Mouse (Mus musculus): ENCODE results near the gene Fgfr2.

Gene Fgfr2

GRCm38 (mm10) chr7:132208946-132209651 lies 914.1 kb downstream of the Fgfr2 start:
- in situ Hi-C loops (cut with MseI, MboI): loop anchor here in 1 of 2 experiments (25.0 kb wide), 1 partner anchor 672 kb away; the partner anchor contains the start of genes Hmx2 and Hmx3

GRCm38 (mm10) chr7:132204073-132204612 lies 919.0 kb downstream of the Fgfr2 start:
- in situ Hi-C loops (cut with MseI, MboI): loop anchor here in 1 of 2 experiments (25.0 kb wide), 1 partner anchor 667 kb away; the partner anchor contains the start of genes Hmx2 and Hmx3

GRCm38 (mm10) chr7:132199686-132200085 lies 923.5 kb downstream of the Fgfr2 start:
- in situ Hi-C loops (cut with MseI, MboI): loop anchor here in 1 of 2 experiments (25.0 kb wide), 1 partner anchor 662 kb away; the partner anchor contains the start of genes Hmx2 and Hmx3

- in situ Hi-C loops (cut with MseI, MboI): no loop called here
Measured at GRCm38 (mm10) chr7:132198806-132199205, 924.3 kb downstream of the Fgfr2 start.

GRCm38 (mm10) chr7:132197817-132198475 lies 925.2 kb downstream of the Fgfr2 start:
- in situ Hi-C loops (cut with MseI, MboI): no loop called here

GRCm38 (mm10) chr7:132196581-132196980 lies 926.6 kb downstream of the Fgfr2 start:
- in situ Hi-C loops (cut with MseI, MboI): no loop called here

- in situ Hi-C loops (cut with MseI, MboI): no loop called here
Measured at GRCm38 (mm10) chr7:132193606-132194005, 929.5 kb downstream of the Fgfr2 start.

GRCm38 (mm10) chr7:132187456-132187855 lies 935.7 kb downstream of the Fgfr2 start:
- in situ Hi-C loops (cut with MseI, MboI): no loop called here

GRCm38 (mm10) chr7:132183892-132184404 lies 939.2 kb downstream of the Fgfr2 start:
- in situ Hi-C loops (cut with MseI, MboI): no loop called here

- in situ Hi-C loops (cut with MseI, MboI): no loop called here
Measured at GRCm38 (mm10) chr7:132181586-132182198, 941.5 kb downstream of the Fgfr2 start.

- in situ Hi-C loops (cut with MseI, MboI): no loop called here
Measured at GRCm38 (mm10) chr7:132181042-132181441, 942.1 kb downstream of the Fgfr2 start.

- in situ Hi-C loops (cut with MseI, MboI): no loop called here
Measured at GRCm38 (mm10) chr7:132179049-132179448, 944.1 kb downstream of the Fgfr2 start.

- in situ Hi-C loops (cut with MseI, MboI): no loop called here
Measured at GRCm38 (mm10) chr7:132174787-132175186, 948.4 kb downstream of the Fgfr2 start.

GRCm38 (mm10) chr7:132174296-132174695 lies 948.9 kb downstream of the Fgfr2 start:
- in situ Hi-C loops (cut with MseI, MboI): no loop called here

- in situ Hi-C loops (cut with MseI, MboI): no loop called here
Measured at GRCm38 (mm10) chr7:132172220-132172619, 950.9 kb downstream of the Fgfr2 start.

GRCm38 (mm10) chr7:132171716-132172115 lies 951.4 kb downstream of the Fgfr2 start:
- in situ Hi-C loops (cut with MseI, MboI): no loop called here

GRCm38 (mm10) chr7:132169419-132170169 lies 953.6 kb downstream of the Fgfr2 start:
- in situ Hi-C loops (cut with MseI, MboI): no loop called here

GRCm38 (mm10) chr7:132167239-132167638 lies 955.9 kb downstream of the Fgfr2 start:
- in situ Hi-C loops (cut with MseI, MboI): no loop called here

- in situ Hi-C loops (cut with MseI, MboI): no loop called here
Measured at GRCm38 (mm10) chr7:132162254-132162653, 960.9 kb downstream of the Fgfr2 start.

- in situ Hi-C loops (cut with MseI, MboI): no loop called here
Measured at GRCm38 (mm10) chr7:132158321-132159025, 964.7 kb downstream of the Fgfr2 start.

All from mouse trophoblast stem cell (cell line).